Mouse (Mus musculus): ENCODE results near the gene Bcr. TPM values are rescaled to one million over a fixed set of nuclear protein-coding genes. Genes with fewer than 3 reads are reported as not detected.

The Bcr gene
- polyA plus RNA-seq, 1 experiment from 2014 or later, result 7.5 TPM

GRCm38 (mm10) chr10:75056255-75056654 is 4.1 kb upstream of the Bcr start:
- no peak overlapping the region for H3K9ac ChIP-seq
- no peak for ATAC-seq (ENCODE audit: insufficient number of reproducible peaks, low FRiP score, low TSS enrichment, low read depth)
- no peaks in the 10 kb centered on the region for H3K9me3 ChIP-seq (replicated peaks)
- H3K36me3 ChIP-seq, result no peaks in the 10 kb centered on the region
- H3K27ac ChIP-seq (replicated peaks), result no peak overlapping the region
- H3K27me3 ChIP-seq, result no peaks in the 10 kb centered on the region
- H3K4me2 ChIP-seq (replicated peaks), result no peak overlapping the region
- peaks cover 16% of the 10 kb centered on the region for H3K4me1 ChIP-seq
- H3K4me3 ChIP-seq (replicated peaks), result no peak overlapping the region
- WGBS, result 22% methylated on average over 4 of the region's 4 CpGs

DNA sequence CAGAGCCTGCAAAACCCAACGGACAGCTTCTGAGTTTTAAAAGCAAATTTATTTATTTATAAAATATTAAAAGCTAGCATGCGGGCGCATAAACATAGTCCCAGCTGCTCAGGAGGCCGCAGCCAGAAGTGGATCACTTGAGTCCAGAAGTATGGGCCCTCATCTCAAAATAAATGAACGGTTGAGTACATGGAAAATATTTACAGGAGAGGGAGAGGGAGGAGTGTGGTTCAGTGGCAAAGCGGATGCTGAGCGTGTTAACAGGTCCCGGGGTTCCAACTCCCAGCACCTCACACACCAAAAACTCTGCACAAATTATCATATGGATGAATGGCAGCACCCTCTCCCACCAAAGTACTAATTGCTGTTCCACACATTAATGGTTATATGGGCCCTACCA is 2.1 kb upstream of the Bcr start:
- no peak overlapping the region for H3K4me2 ChIP-seq (replicated peaks)
- H3K4me3 ChIP-seq (replicated peaks), result no peak overlapping the region
- H3K27me3 ChIP-seq, result no peaks in the 10 kb centered on the region
- no peak overlapping the region for H3K9ac ChIP-seq
- H3K9me3 ChIP-seq (replicated peaks), result no peaks in the 10 kb centered on the region
- no peak overlapping the region for H3K27ac ChIP-seq (replicated peaks)
- no peak for ATAC-seq (ENCODE audit: insufficient number of reproducible peaks, low FRiP score, low TSS enrichment, low read depth)
- H3K4me1 ChIP-seq, result peaks cover 37% of the 10 kb centered on the region
- H3K36me3 ChIP-seq, result no peaks in the 10 kb centered on the region
- 81% methylated on average over 8 of the region's 8 CpGs for WGBS

DNA sequence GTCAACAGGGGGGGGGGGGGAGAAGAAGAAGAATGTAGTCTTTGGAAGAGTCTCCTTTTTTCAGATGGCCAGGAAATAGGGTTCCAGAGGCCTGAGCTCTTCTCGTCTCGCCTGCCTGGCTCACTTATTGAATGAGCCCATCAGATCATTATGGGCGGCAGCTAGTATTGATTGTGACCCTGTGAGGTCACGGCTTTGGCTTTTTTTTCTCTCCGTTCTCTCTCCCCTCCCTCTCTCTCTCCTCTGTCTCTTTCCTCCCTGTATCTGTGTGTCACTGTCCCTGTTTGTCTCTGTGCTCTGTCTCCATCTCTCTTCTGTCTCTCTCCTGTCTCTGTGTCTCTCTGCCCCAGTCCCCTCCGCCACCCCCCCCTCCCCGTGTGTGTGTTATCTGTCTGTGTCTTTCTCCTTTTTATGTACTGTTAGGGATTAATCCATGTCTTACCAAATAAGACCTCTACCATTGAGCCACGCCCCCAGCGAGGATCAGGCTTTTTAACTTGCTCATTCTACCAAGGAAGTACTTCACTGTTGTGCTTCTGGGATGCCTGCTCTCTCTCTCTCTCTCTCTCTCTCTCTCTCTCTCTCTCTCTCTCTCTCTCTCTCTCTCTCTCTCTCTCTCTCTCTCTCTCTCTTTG is 1.5 kb upstream of the Bcr start:
- no peak for ATAC-seq (ENCODE audit: insufficient number of reproducible peaks, low FRiP score, low TSS enrichment, low read depth)

GRCm38 (mm10) chr10:75059396-75059795 is 996 bp upstream of the Bcr start:
- Histone ChIP-seq H3K4me1 (peaks cover 45% of the 10 kb centered on the region), H3K4me2 (replicated peaks) (peak overlapping the region; percentile 84), H3K4me3 (replicated peaks) (peak overlapping the region; percentile 83; the same call in 1 of the 2 replicates), H3K9ac (no peak overlapping the region), H3K27ac (replicated peaks) (no peak overlapping the region), H3K27me3 (no peaks in the 10 kb centered on the region), H3K36me3 (no peaks in the 10 kb centered on the region), H3K9me3 (replicated peaks) (no peaks in the 10 kb centered on the region)
- WGBS, result 2% methylated on average over 11 of the region's 11 CpGs
- no peak; the same call in 1 of the 2 replicates for ATAC-seq (ENCODE audit: insufficient number of reproducible peaks, low FRiP score, low TSS enrichment, low read depth)

More for the DNA sequence above, 1.5 kb upstream of the Bcr start:
- H3K9ac ChIP-seq, result no peak overlapping the region
- 30% methylated on average over 9 of the region's 9 CpGs for WGBS
- H3K27me3 ChIP-seq, result no peaks in the 10 kb centered on the region
- no peak overlapping the region for H3K27ac ChIP-seq (replicated peaks)
- H3K4me3 ChIP-seq (replicated peaks), result no peak overlapping the region
- peaks cover 43% of the 10 kb centered on the region for H3K4me1 ChIP-seq
- peak overlapping the region; percentile 84 for H3K4me2 ChIP-seq (replicated peaks)
- no peaks in the 10 kb centered on the region for H3K36me3 ChIP-seq
- H3K9me3 ChIP-seq (replicated peaks), result no peaks in the 10 kb centered on the region

DNA sequence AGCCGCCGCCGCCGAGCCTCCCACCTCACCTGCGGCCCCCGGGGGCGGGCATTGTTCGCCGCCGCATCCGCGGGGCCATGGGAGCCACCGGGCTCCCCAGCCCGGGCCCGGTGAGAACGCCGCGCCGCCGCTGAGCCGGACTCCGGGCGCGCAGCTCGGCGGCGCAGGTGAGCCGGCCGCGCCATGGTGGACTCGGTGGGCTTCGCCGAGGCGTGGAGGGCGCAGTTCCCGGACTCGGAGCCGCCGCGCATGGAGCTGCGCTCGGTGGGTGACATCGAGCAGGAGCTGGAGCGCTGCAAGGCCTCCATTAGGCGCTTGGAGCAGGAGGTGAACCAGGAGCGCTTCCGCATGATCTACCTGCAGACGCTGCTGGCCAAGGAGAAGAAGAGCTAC is 447 bp downstream of the Bcr start:
- Histone ChIP-seq H3K9me3 (replicated peaks) (no peaks in the 10 kb centered on the region), H3K4me1 (peaks cover 52% of the 10 kb centered on the region), H3K4me3 (replicated peaks) (peak overlapping the region; percentile 83), H3K27ac (replicated peaks) (peak overlapping the region; percentile 68), H3K4me2 (replicated peaks) (peak overlapping the region; percentile 84), H3K9ac (peak overlapping the region; percentile 64), H3K36me3 (peaks cover 3% of the 10 kb centered on the region; the same call in 1 of the 2 replicates), H3K27me3 (no peaks in the 10 kb centered on the region)
- ATAC-seq (ENCODE audit: insufficient number of reproducible peaks, low FRiP score, low TSS enrichment, low read depth), result no peak; the same call in 1 of the 2 replicates
- under 1% methylated on average over 39 of the region's 48 CpGs for WGBS

GRCm38 (mm10) chr10:75061341-75062188 is 1.2 kb downstream of the Bcr start:
- no peak overlapping the region for H3K27ac ChIP-seq (replicated peaks)
- peak overlapping the region; percentile 64 for H3K9ac ChIP-seq
- no peaks in the 10 kb centered on the region for H3K27me3 ChIP-seq
- H3K36me3 ChIP-seq, result peaks cover 6% of the 10 kb centered on the region; the same call in 1 of the 2 replicates
- H3K9me3 ChIP-seq (replicated peaks), result no peaks in the 10 kb centered on the region
- peaks cover 54% of the 10 kb centered on the region for H3K4me1 ChIP-seq
- peak overlapping the region; percentile 83 for H3K4me3 ChIP-seq (replicated peaks)
- WGBS, result 3% methylated on average over 71 of the region's 71 CpGs
- ATAC-seq (ENCODE audit: insufficient number of reproducible peaks, low FRiP score, low TSS enrichment, low read depth), result no peak
- H3K4me2 ChIP-seq (replicated peaks), result peak overlapping the region; percentile 84

DNA sequence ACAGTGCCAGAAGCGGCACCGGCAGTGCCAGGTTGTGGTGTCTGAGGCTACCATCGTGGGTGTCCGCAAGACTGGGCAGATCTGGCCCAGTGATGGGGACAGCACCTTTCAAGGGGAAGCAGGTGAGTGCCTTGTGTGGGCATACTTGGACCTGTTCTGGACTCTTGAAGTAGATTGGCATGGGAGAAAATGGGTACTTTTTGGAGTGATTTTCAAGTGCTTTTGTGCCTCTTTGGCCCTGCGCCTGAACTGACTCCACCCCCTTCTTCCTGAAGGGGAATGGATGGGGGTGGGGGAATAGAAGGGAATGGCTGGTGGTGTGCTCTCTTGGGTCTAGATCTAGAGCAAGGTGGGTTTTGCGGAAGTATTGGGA is 1.8 kb downstream of the Bcr start:
- 8% methylated on average over 6 of the region's 6 CpGs for WGBS
- Histone ChIP-seq H3K9me3 (replicated peaks) (no peaks in the 10 kb centered on the region), H3K4me3 (replicated peaks) (peak overlapping the region; percentile 83), H3K4me2 (replicated peaks) (peak overlapping the region; percentile 84), H3K4me1 (peaks cover 54% of the 10 kb centered on the region), H3K27me3 (no peaks in the 10 kb centered on the region), H3K9ac (peak overlapping the region; percentile 64; the same call in 1 of the 2 replicates), H3K27ac (replicated peaks) (no peak overlapping the region), H3K36me3 (peaks cover 6% of the 10 kb centered on the region; the same call in 1 of the 2 replicates)
- no peak for ATAC-seq (ENCODE audit: insufficient number of reproducible peaks, low FRiP score, low TSS enrichment, low read depth)

GRCm38 (mm10) chr10:75062621-75063020 is 2.2 kb downstream of the Bcr start:
- Histone ChIP-seq H3K27me3 (no peaks in the 10 kb centered on the region), H3K4me1 (peaks cover 57% of the 10 kb centered on the region), H3K4me3 (replicated peaks) (peak overlapping the region; percentile 83), H3K27ac (replicated peaks) (no peak overlapping the region), H3K9ac (no peak overlapping the region), H3K36me3 (peaks cover 6% of the 10 kb centered on the region; the same call in 1 of the 2 replicates), H3K4me2 (replicated peaks) (peak overlapping the region; percentile 84), H3K9me3 (replicated peaks) (no peaks in the 10 kb centered on the region)
- 20% methylated on average over 6 of the region's 6 CpGs for WGBS
- no peak for ATAC-seq (ENCODE audit: insufficient number of reproducible peaks, low FRiP score, low TSS enrichment, low read depth)

- peak overlapping the region; percentile 84 for H3K4me2 ChIP-seq (replicated peaks)
- WGBS, result 54% methylated on average over 12 of the region's 12 CpGs
- no peak overlapping the region for H3K27ac ChIP-seq (replicated peaks)
- H3K27me3 ChIP-seq, result no peaks in the 10 kb centered on the region
- peaks cover 63% of the 10 kb centered on the region for H3K4me1 ChIP-seq
- H3K4me3 ChIP-seq (replicated peaks), result peak overlapping the region; percentile 83; the same call in 1 of the 2 replicates
- H3K36me3 ChIP-seq, result peaks cover 6% of the 10 kb centered on the region; the same call in 1 of the 2 replicates
- no peaks in the 10 kb centered on the region for H3K9me3 ChIP-seq (replicated peaks)
- H3K9ac ChIP-seq, result no peak overlapping the region
- no peak for ATAC-seq (ENCODE audit: insufficient number of reproducible peaks, low FRiP score, low TSS enrichment, low read depth)
These were observed 3.0 kb downstream of the Bcr start for GRCm38 (mm10) chr10:75063301-75063965.

GRCm38 (mm10) chr10:75065691-75066090 is 5.3 kb downstream of the Bcr start:
- 78% methylated on average over 6 of the region's 6 CpGs for WGBS
- Histone ChIP-seq H3K27ac (replicated peaks) (no peak overlapping the region), H3K9ac (no peak overlapping the region), H3K4me1 (peaks cover 58% of the 10 kb centered on the region), H3K4me2 (replicated peaks) (no peak overlapping the region), H3K36me3 (peaks cover 6% of the 10 kb centered on the region; the same call in 1 of the 2 replicates), H3K4me3 (replicated peaks) (no peak overlapping the region), H3K27me3 (no peaks in the 10 kb centered on the region), H3K9me3 (replicated peaks) (no peaks in the 10 kb centered on the region)
- ATAC-seq (ENCODE audit: insufficient number of reproducible peaks, low FRiP score, low TSS enrichment, low read depth), result no peak

DNA sequence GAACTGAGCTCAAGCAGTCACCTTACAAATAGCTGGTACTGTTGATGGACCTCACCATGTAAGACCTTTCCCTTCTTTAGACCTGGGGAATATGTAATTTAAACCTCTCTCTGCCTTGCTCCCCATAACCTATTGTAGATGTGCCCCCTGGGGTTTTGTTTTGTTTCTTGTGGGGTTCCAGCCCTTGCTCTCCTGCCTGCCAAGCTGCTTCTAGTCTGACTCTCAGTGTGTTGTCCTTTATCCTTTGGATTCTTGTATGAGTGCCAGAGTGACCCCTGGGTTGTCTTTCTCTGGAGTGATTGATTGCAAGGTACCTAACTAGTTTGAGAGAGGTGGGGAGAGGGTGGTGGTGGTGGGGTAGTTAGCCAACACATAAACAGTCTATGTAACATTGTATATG is 7.1 kb downstream of the Bcr start:
- no peak overlapping the region for H3K27ac ChIP-seq (replicated peaks)
- H3K9ac ChIP-seq, result no peak overlapping the region
- H3K4me3 ChIP-seq (replicated peaks), result no peak overlapping the region
- H3K36me3 ChIP-seq, result peaks cover 6% of the 10 kb centered on the region; the same call in 1 of the 2 replicates
- no peak overlapping the region for H3K4me2 ChIP-seq (replicated peaks)
- H3K4me1 ChIP-seq, result peaks cover 44% of the 10 kb centered on the region
- no peaks in the 10 kb centered on the region for H3K9me3 ChIP-seq (replicated peaks)
- H3K27me3 ChIP-seq, result no peaks in the 10 kb centered on the region
- no peak for ATAC-seq (ENCODE audit: insufficient number of reproducible peaks, low FRiP score, low TSS enrichment, low read depth)
